Mouse (Mus musculus): ENCODE data around the gene Abcg5. TPM values are rescaled to one million over a fixed set of nuclear protein-coding genes. Genes with fewer than 3 reads are reported as not detected.
A peak's percentile ranks its signal among the peaks of the same experiment; 100 is the strongest.

Gene Abcg5
- polyA plus RNA-seq, 1 experiment = not detected

DNA sequence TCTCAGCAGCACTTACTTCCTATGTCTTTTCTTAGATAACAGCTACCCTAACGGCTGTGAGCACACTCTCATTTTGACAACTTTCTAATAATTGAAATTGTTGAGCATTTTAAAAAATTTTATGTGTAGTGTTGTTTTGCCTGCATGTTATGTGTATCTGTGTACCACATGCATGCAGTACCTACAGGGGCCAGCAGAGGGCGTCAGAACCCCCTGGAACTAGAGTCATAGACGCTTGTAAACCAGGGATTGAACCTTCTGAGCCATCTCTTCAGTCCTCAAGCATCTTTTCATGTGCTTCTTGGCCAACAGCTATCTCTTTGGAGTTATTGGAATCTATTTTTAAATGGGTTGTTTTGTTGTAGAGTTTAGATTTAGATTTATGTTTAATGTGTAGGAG, 40.9 kb downstream of the Abcg5 start:
- TF ChIP-seq POLR2A (IDR thresholded peaks at IDR 0.05; ENCODE audit: insufficient read depth, low read length) (no peak), CTCF (IDR thresholded peaks at IDR 0.05; ENCODE audit: low read depth, low read length) (peak; percentile 81)
- H3K4me3 ChIP-seq (ENCODE audit: low read depth, low read length) = no peak overlapping the region
- H3K4me1 ChIP-seq (ENCODE audit: control insufficient read depth, insufficient read depth, low read length) = no peaks in the 10 kb centered on the region
- H3K9me3 ChIP-seq (replicated peaks; ENCODE audit: control insufficient read depth, insufficient read depth, low read length, poor library complexity, severe bottlenecking) = no peaks in the 10 kb centered on the region
- no peak overlapping the region for H3K9ac ChIP-seq (ENCODE audit: low read depth, poor library complexity, severe bottlenecking)
- H3K27ac ChIP-seq (ENCODE audit: insufficient read depth, low read length) = no peak overlapping the region
- H3K27me3 ChIP-seq (ENCODE audit: control insufficient read depth, insufficient read depth, low read length, poor library complexity, severe bottlenecking) = no peaks in the 10 kb centered on the region
- no peaks in the 10 kb centered on the region for H3K36me3 ChIP-seq (ENCODE audit: control insufficient read depth, insufficient read depth, low read length, poor library complexity, severe bottlenecking)

DNA sequence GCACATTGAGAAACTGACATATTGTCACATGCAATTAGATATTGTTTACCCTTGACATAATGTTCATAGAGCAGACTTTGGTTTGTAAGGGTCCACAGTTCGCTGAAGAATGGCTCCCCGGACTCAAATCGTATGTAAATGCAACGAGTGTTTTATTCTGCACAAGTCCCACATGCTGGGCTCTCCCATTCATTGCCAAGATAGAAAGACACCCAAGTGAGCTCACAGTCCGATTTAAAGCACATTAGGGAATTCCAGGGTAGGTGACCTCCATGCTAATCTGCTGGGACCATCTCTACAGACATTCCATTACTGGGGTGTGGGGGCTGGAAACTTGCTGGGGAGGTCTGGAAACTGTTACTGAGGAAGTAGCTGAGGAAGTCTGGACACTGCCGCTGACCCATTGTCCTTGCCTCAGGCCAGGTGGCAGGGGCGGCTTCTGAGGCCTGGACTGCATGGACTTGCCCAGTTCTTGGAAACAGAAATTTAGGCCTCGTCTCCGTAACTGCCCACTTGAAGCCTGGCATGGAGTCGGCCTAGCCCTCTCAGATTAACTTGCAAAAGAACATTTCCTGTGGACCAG, 42.9 kb downstream of the Abcg5 start:
- H3K4me3 ChIP-seq (ENCODE audit: low read depth, low read length) = no peak overlapping the region
- TF ChIP-seq POLR2A (IDR thresholded peaks at IDR 0.05; ENCODE audit: insufficient read depth, low read length) = no peak
- TF ChIP-seq EP300 (IDR thresholded peaks at IDR 0.05; ENCODE audit: insufficient read depth, low read depth, low read length) = no peak
- TF ChIP-seq CTCF (IDR thresholded peaks at IDR 0.05; ENCODE audit: low read depth, low read length) = no peak
- no peak overlapping the region for H3K9ac ChIP-seq (ENCODE audit: low read depth, poor library complexity, severe bottlenecking)
- no peak overlapping the region for H3K27ac ChIP-seq (ENCODE audit: insufficient read depth, low read length)
- peaks cover 2% of the 10 kb centered on the region for H3K4me1 ChIP-seq (ENCODE audit: control insufficient read depth, insufficient read depth, low read length)
- no peaks in the 10 kb centered on the region for H3K9me3 ChIP-seq (replicated peaks; ENCODE audit: control insufficient read depth, insufficient read depth, low read length, poor library complexity, severe bottlenecking)
- H3K27me3 ChIP-seq (ENCODE audit: control insufficient read depth, insufficient read depth, low read length, poor library complexity, severe bottlenecking) = no peaks in the 10 kb centered on the region
- H3K36me3 ChIP-seq (ENCODE audit: control insufficient read depth, insufficient read depth, low read length, poor library complexity, severe bottlenecking) = no peaks in the 10 kb centered on the region

DNA sequence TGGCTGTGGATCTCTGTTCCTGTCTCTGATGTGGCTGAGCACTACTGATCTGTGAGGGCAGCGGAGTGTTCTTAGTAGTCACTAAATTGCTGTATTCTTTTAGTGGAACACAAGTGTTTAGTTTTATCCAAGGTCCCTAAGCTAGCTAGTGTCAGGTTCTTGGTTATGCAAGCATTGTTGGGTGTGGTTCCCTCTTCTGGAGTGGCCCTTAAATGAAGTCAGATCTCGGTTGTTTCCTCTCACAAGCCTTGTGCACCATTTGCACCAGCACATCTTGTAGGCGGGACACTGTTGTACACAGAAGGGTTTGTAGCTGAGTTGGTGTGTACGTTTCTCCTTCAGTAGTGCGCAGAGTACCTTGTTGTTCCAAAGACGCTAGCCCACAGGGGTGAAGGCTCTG, 44.8 kb downstream of the Abcg5 start:
- Histone ChIP-seq H3K4me1 (ENCODE audit: control insufficient read depth, insufficient read depth, low read length) (peaks cover 2% of the 10 kb centered on the region), H3K9me3 (replicated peaks; ENCODE audit: control insufficient read depth, insufficient read depth, low read length, poor library complexity, severe bottlenecking) (no peaks in the 10 kb centered on the region), H3K36me3 (ENCODE audit: control insufficient read depth, insufficient read depth, low read length, poor library complexity, severe bottlenecking) (no peaks in the 10 kb centered on the region), H3K4me3 (ENCODE audit: low read depth, low read length) (no peak overlapping the region), H3K27ac (ENCODE audit: insufficient read depth, low read length) (no peak overlapping the region), H3K27me3 (ENCODE audit: control insufficient read depth, insufficient read depth, low read length, poor library complexity, severe bottlenecking) (no peaks in the 10 kb centered on the region), H3K9ac (ENCODE audit: low read depth, poor library complexity, severe bottlenecking) (no peak overlapping the region)
- TF ChIP-seq CTCF (IDR thresholded peaks at IDR 0.05; ENCODE audit: low read depth, low read length) (no peak), EP300 (IDR thresholded peaks at IDR 0.05; ENCODE audit: insufficient read depth, low read depth, low read length) (no peak), POLR2A (IDR thresholded peaks at IDR 0.05; ENCODE audit: insufficient read depth, low read length) (no peak)

DNA sequence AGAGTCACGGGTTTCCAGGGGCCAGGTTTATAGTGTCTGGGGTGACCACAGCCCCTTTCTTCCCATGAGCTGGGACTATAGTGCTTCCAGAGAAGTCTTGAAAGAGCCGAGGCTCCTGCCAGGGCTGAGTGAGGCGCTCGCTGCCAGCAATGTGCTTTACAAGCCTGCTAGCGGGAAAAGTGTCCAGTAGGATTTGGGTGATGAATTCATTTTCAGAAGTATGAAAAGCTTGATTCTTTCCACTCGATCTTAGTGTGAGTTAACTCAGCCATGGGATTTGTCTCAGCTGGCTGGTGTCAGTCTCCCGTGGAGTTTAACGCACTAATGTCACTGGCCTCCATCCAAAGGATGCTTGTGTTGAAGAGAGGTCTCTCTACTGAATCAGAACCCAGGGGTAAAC, 46.5 kb downstream of the Abcg5 start:
- Histone ChIP-seq H3K27ac (ENCODE audit: insufficient read depth, low read length) (no peak overlapping the region), H3K9ac (ENCODE audit: low read depth, poor library complexity, severe bottlenecking) (no peak overlapping the region), H3K4me1 (ENCODE audit: control insufficient read depth, insufficient read depth, low read length) (peaks cover 2% of the 10 kb centered on the region), H3K36me3 (ENCODE audit: control insufficient read depth, insufficient read depth, low read length, poor library complexity, severe bottlenecking) (no peaks in the 10 kb centered on the region), H3K27me3 (ENCODE audit: control insufficient read depth, insufficient read depth, low read length, poor library complexity, severe bottlenecking) (no peaks in the 10 kb centered on the region), H3K9me3 (replicated peaks; ENCODE audit: control insufficient read depth, insufficient read depth, low read length, poor library complexity, severe bottlenecking) (no peaks in the 10 kb centered on the region), H3K4me3 (ENCODE audit: low read depth, low read length) (no peak overlapping the region)
- no peak for TF ChIP-seq EP300 (IDR thresholded peaks at IDR 0.05; ENCODE audit: insufficient read depth, low read depth, low read length)
- TF ChIP-seq POLR2A (IDR thresholded peaks at IDR 0.05; ENCODE audit: insufficient read depth, low read length) = no peak
- TF ChIP-seq CTCF (IDR thresholded peaks at IDR 0.05; ENCODE audit: low read depth, low read length) = no peak

DNA sequence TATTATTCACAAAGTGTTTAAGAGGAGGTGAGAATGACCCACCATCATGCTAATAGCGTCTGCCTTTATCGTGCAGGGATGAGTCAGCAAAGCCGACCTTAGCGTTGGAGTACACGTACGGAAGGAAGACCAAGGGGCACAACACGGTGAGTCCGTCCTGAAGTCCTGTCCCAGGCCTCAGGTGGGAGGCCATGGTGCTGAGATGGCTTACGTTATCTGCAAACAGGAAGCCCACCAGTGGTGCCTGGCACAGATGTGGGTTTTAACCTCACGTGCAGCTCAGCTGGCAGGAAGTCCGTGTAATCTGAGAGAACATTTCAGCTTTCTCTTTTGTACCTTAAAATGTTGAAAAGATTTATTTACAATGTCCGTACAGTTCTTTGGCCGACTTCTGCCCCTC, 49.4 kb downstream of the Abcg5 start:
- no peaks in the 10 kb centered on the region for H3K36me3 ChIP-seq (ENCODE audit: control insufficient read depth, insufficient read depth, low read length, poor library complexity, severe bottlenecking)

DNA sequence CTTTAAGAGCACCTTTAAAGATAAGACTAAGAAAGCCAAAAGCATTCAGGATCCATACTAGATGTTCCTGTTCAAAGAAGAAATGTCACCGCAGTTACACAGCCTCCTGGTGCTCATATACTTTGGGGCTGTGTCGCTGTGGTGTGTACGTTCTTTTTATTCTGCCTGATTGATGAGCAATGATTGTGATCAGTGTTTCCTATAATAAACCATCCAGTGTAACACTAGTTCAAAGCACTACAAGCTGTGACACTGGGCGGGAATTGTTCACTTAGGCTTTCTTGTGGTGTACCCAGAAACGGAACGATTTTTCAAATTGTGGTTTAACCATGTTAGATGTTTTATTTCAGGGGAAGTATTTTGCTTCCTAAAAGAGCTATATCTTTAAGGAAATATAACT, 51.0 kb downstream of the Abcg5 start:
- Histone ChIP-seq H3K36me3 (ENCODE audit: control insufficient read depth, insufficient read depth, low read length, poor library complexity, severe bottlenecking) (no peaks in the 10 kb centered on the region), H3K27me3 (ENCODE audit: control insufficient read depth, insufficient read depth, low read length, poor library complexity, severe bottlenecking) (no peaks in the 10 kb centered on the region), H3K4me3 (ENCODE audit: low read depth, low read length) (no peak overlapping the region), H3K4me1 (ENCODE audit: control insufficient read depth, insufficient read depth, low read length) (peaks cover 2% of the 10 kb centered on the region), H3K9me3 (replicated peaks; ENCODE audit: control insufficient read depth, insufficient read depth, low read length, poor library complexity, severe bottlenecking) (no peaks in the 10 kb centered on the region), H3K27ac (ENCODE audit: insufficient read depth, low read length) (no peak overlapping the region), H3K9ac (ENCODE audit: low read depth, poor library complexity, severe bottlenecking) (no peak overlapping the region)
- TF ChIP-seq POLR2A (IDR thresholded peaks at IDR 0.05; ENCODE audit: insufficient read depth, low read length) = no peak
- no peak for TF ChIP-seq CTCF (IDR thresholded peaks at IDR 0.05; ENCODE audit: low read depth, low read length)
- TF ChIP-seq EP300 (IDR thresholded peaks at IDR 0.05; ENCODE audit: insufficient read depth, low read depth, low read length) = no peak

More for the DNA sequence above, 49.4 kb downstream of the Abcg5 start:
- no peaks in the 10 kb centered on the region for H3K9me3 ChIP-seq (replicated peaks; ENCODE audit: control insufficient read depth, insufficient read depth, low read length, poor library complexity, severe bottlenecking)
- H3K9ac ChIP-seq (ENCODE audit: low read depth, poor library complexity, severe bottlenecking) = no peak overlapping the region
- TF ChIP-seq CTCF (IDR thresholded peaks at IDR 0.05; ENCODE audit: low read depth, low read length) = no peak
- TF ChIP-seq EP300 (IDR thresholded peaks at IDR 0.05; ENCODE audit: insufficient read depth, low read depth, low read length) = no peak
- TF ChIP-seq POLR2A (IDR thresholded peaks at IDR 0.05; ENCODE audit: insufficient read depth, low read length) = no peak
- H3K4me1 ChIP-seq (ENCODE audit: control insufficient read depth, insufficient read depth, low read length) = peaks cover 2% of the 10 kb centered on the region
- H3K4me3 ChIP-seq (ENCODE audit: low read depth, low read length) = no peak overlapping the region
- H3K27me3 ChIP-seq (ENCODE audit: control insufficient read depth, insufficient read depth, low read length, poor library complexity, severe bottlenecking) = no peaks in the 10 kb centered on the region
- no peak overlapping the region for H3K27ac ChIP-seq (ENCODE audit: insufficient read depth, low read length)
